Mouse (Mus musculus): ENCODE data around the gene Adamts8. TPM values are rescaled to one million over a fixed set of nuclear protein-coding genes. Genes with fewer than 3 reads are reported as not detected.
A peak's percentile ranks its signal among the peaks of the same experiment; 100 is the strongest.

Adamts8 gene
- polyA plus RNA-seq, 1 experiment from 2014 or later: 16.3 TPM

DNA sequence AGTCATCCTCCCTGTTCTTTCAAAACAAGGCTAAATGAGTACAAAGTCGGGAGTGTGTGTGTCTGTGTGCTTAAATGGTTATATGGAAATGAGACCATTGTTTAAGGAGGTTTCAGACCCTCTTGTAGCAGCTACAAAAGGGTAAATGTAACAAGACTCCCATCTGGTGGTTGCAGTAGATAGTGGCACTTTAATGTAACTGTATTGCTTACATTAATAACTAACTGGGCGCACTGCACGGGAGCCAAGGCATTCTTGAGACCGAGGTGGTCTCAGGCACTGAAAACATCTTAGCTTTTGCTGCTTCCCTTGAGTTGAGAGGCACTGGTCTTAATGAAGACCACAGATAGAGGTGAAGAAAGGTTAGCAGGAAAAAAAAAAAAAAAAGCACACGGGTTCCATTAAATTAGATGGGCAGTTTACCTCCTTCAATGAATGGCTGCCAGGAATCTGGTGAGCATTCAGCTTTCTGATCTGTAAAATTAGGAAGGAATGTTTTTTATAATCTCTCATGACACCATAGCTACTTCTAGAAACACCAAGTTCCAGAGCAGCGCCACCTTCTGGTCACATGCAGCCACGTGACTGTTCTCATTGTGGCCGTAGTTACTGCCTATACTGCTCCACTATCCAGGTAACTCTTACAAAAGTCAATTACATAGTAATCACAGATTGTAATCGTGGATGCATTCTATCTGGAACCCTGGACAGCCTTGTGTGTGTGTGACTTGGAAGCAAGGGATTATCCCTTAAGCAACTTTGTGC lies 5.5 kb upstream of the Adamts8 start:
- Histone ChIP-seq H3K9ac (ENCODE audit: low read length) (no peak overlapping the region), H3K4me1 (replicated peaks; ENCODE audit: control insufficient read depth, insufficient read depth, low read length) (no peaks in the 10 kb centered on the region), H3K4me3 (ENCODE audit: low read depth, low read length) (no peak overlapping the region), H3K9me3 (ENCODE audit: control insufficient read depth, low read length) (no peaks in the 10 kb centered on the region), H3K4me2 (ENCODE audit: low read length) (peak overlapping the region; percentile 23; the same call in 1 of the 2 replicates), H3K36me3 (ENCODE audit: control insufficient read depth, insufficient read depth, low read length) (no peaks in the 10 kb centered on the region), H3K27ac (ENCODE audit: low read depth) (no peak overlapping the region), H3K27me3 (replicated peaks; ENCODE audit: control insufficient read depth, insufficient read depth, low read length) (peaks cover 19% of the 10 kb centered on the region)
- DNase-seq (ENCODE audit: low spot score) (peak; percentile 69), ATAC-seq (replicated peaks; ENCODE audit: low FRiP score, low TSS enrichment, low read depth) (0 out of 2 replicates have a peak, but pooled peaks have one; percentile 30)
- 40% methylated on average over 9 of the region's 9 CpGs for WGBS

DNA sequence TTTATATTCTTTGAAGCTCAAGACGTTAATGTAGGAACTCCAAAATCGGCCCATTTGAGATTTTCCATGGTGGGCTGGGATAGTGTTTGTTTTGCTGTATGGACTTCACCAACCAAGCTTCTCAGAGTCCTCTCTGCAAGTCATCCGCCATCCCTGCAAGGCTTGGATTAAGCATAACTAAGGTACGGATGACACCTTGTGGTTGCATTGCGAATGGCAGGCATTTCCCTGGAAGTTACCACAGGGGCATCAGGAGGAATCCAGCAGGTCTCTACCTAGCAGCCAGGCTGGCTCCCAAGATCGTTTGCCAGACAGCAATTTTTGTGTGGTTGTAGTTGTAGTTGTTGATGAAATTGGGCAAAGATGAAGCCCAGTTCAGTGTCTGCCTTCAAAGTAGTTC lies 2.0 kb upstream of the Adamts8 start:
- DNase-seq (ENCODE audit: low spot score) (peak; percentile 99), ATAC-seq (replicated peaks; ENCODE audit: low FRiP score, low TSS enrichment, low read depth) (0 out of 2 replicates have a peak, but pooled peaks have one; percentile 29)
- H3K9me3 ChIP-seq (ENCODE audit: control insufficient read depth, low read length): no peaks in the 10 kb centered on the region
- no peaks in the 10 kb centered on the region for H3K4me1 ChIP-seq (replicated peaks; ENCODE audit: control insufficient read depth, insufficient read depth, low read length)
- peaks cover 42% of the 10 kb centered on the region for H3K27me3 ChIP-seq (replicated peaks; ENCODE audit: control insufficient read depth, insufficient read depth, low read length)
- H3K27ac ChIP-seq (ENCODE audit: low read depth): no peak overlapping the region
- no peaks in the 10 kb centered on the region for H3K36me3 ChIP-seq (ENCODE audit: control insufficient read depth, insufficient read depth, low read length)
- 4% methylated on average over 6 of the region's 6 CpGs for WGBS
- H3K4me2 ChIP-seq (ENCODE audit: low read length): no peak overlapping the region
- no peak overlapping the region for H3K9ac ChIP-seq (ENCODE audit: low read length)
- H3K4me3 ChIP-seq (ENCODE audit: low read depth, low read length): no peak overlapping the region

DNA sequence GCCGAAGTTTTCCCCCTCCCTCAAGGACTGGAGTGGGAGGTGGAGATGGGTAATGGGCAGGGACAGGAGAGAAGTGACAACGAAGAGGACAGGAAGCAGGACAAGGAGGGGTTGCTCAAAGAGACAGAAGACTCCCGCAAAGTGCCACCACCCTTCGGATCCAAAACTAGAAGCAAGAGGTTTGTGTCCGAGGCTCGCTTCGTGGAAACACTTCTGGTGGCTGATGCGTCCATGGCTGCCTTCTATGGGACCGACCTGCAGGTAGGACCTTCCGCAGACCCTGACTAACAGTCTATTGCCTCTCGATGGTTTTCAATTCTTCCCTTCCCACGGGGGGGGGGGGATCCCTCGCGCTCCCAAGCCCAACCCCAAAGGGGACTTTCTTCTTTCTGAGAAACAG lies 979 bp downstream of the Adamts8 start:
- DNase-seq (ENCODE audit: low spot score): peak; percentile 75
- peaks cover 48% of the 10 kb centered on the region for H3K27me3 ChIP-seq (replicated peaks; ENCODE audit: control insufficient read depth, insufficient read depth, low read length)
- H3K27ac ChIP-seq (ENCODE audit: low read depth): no peak overlapping the region
- ATAC-seq (replicated peaks; ENCODE audit: low FRiP score, low TSS enrichment, low read depth): 0 out of 2 replicates have a peak, but pooled peaks have one; percentile 10
- no peaks in the 10 kb centered on the region; the same call in 1 of the 2 replicates for H3K4me1 ChIP-seq (replicated peaks; ENCODE audit: control insufficient read depth, insufficient read depth, low read length)
- H3K9me3 ChIP-seq (ENCODE audit: control insufficient read depth, low read length): no peaks in the 10 kb centered on the region
- peak overlapping the region; percentile 88 for H3K4me2 ChIP-seq (ENCODE audit: low read length)
- H3K4me3 ChIP-seq (ENCODE audit: low read depth, low read length): peak overlapping the region; percentile 59
- WGBS: 0% methylated on average over 14 of the region's 14 CpGs
- H3K36me3 ChIP-seq (ENCODE audit: control insufficient read depth, insufficient read depth, low read length): no peaks in the 10 kb centered on the region
- peak overlapping the region; percentile 54 for H3K9ac ChIP-seq (ENCODE audit: low read length)

DNA sequence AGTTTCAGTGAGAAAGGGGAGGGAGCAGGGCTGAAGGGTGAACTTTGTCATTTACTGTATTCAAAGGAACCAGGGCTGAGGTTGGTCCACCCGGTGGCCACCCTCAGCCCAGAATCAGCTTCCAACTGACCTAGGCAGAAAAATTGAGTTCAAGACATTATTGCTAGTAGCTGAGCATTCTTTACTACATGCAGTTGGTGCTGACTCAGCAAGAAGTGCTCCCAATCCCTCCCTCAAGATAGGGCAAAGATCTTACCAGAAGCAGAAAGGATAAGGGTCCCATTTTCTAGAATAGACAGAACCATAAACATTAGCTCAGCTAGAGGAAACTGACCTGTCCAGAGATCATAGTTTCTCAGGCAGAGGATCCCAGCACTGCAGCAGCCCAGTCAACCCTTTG lies 1.9 kb downstream of the Adamts8 start:
- ATAC-seq (replicated peaks; ENCODE audit: low FRiP score, low TSS enrichment, low read depth) (no peak), DNase-seq (ENCODE audit: low spot score) (no peak)
- no peaks in the 10 kb centered on the region; the same call in 1 of the 2 replicates for H3K4me1 ChIP-seq (replicated peaks; ENCODE audit: control insufficient read depth, insufficient read depth, low read length)
- H3K27me3 ChIP-seq (replicated peaks; ENCODE audit: control insufficient read depth, insufficient read depth, low read length): peaks cover 45% of the 10 kb centered on the region
- WGBS: 30% methylated on average over 1 of the region's 1 CpGs
- no peak overlapping the region for H3K9ac ChIP-seq (ENCODE audit: low read length)
- peak overlapping the region; percentile 59 for H3K4me3 ChIP-seq (ENCODE audit: low read depth, low read length)
- no peaks in the 10 kb centered on the region for H3K36me3 ChIP-seq (ENCODE audit: control insufficient read depth, insufficient read depth, low read length)
- no peak overlapping the region for H3K27ac ChIP-seq (ENCODE audit: low read depth)
- H3K9me3 ChIP-seq (ENCODE audit: control insufficient read depth, low read length): no peaks in the 10 kb centered on the region
- H3K4me2 ChIP-seq (ENCODE audit: low read length): peak overlapping the region; percentile 88

DNA sequence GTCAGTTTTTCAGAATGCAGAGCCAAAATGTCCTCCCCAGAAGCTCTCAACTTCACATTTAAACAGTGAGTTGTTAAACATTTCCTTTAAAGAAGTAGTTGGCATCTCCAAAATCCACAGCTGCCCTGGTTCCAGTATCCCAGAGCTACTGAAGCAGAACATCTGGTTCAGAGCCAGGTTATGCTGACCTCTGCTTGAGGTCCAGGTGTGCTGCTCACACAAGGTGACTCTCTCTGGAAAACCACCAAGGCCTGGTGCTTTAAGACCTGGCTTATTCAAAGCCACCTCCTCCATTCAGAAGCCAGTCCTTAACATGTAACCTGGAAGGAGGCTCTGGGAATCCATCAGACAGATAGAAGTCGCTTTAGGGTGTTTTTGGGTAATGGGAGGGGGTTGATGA lies 2.9 kb downstream of the Adamts8 start:
- Histone ChIP-seq H3K36me3 (ENCODE audit: control insufficient read depth, insufficient read depth, low read length) (no peaks in the 10 kb centered on the region), H3K4me3 (ENCODE audit: low read depth, low read length) (peak overlapping the region; percentile 59; the same call in 1 of the 2 replicates), H3K4me1 (replicated peaks; ENCODE audit: control insufficient read depth, insufficient read depth, low read length) (no peaks in the 10 kb centered on the region; the same call in 1 of the 2 replicates), H3K4me2 (ENCODE audit: low read length) (peak overlapping the region; percentile 88), H3K27ac (ENCODE audit: low read depth) (no peak overlapping the region), H3K27me3 (replicated peaks; ENCODE audit: control insufficient read depth, insufficient read depth, low read length) (peaks cover 45% of the 10 kb centered on the region), H3K9me3 (ENCODE audit: control insufficient read depth, low read length) (no peaks in the 10 kb centered on the region), H3K9ac (ENCODE audit: low read length) (no peak overlapping the region)
- no peak for ATAC-seq (replicated peaks; ENCODE audit: low FRiP score, low TSS enrichment, low read depth)
- WGBS: 61% methylated on average over 1 of the region's 1 CpGs
- DNase-seq (ENCODE audit: low spot score): no peak

DNA sequence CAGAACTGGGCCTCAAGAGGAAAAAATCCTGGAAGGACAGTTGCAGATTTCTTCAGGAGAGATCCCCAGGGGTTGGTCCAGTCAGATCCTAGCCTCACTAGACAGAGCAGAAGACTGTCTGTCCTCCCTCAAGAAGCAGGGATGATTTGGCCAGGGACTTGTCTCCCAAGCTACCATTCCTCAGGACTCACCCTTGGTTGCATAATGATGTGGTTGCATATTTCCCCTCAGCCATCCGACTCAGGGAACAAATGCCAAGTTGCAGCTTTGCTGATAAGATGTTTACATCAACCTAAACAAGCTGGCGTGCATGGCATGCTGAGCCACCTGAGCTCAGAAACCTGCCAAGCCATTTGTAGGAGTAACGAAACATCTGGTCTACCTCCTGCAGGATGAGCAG lies 7.1 kb downstream of the Adamts8 start:
- Histone ChIP-seq H3K4me3 (ENCODE audit: low read depth, low read length) (no peak overlapping the region), H3K27me3 (replicated peaks; ENCODE audit: control insufficient read depth, insufficient read depth, low read length) (peaks cover 13% of the 10 kb centered on the region), H3K27ac (ENCODE audit: low read depth) (no peak overlapping the region), H3K36me3 (ENCODE audit: control insufficient read depth, insufficient read depth, low read length) (peaks cover 2% of the 10 kb centered on the region; the same call in 1 of the 2 replicates), H3K9ac (ENCODE audit: low read length) (no peak overlapping the region), H3K9me3 (ENCODE audit: control insufficient read depth, low read length) (no peaks in the 10 kb centered on the region), H3K4me2 (ENCODE audit: low read length) (no peak overlapping the region), H3K4me1 (replicated peaks; ENCODE audit: control insufficient read depth, insufficient read depth, low read length) (peaks cover 8% of the 10 kb centered on the region; the same call in 1 of the 2 replicates)
- DNase-seq (ENCODE audit: low spot score) (no peak), ATAC-seq (replicated peaks; ENCODE audit: low FRiP score, low TSS enrichment, low read depth) (no peak)
- 60% methylated on average over 3 of the region's 3 CpGs for WGBS

DNA sequence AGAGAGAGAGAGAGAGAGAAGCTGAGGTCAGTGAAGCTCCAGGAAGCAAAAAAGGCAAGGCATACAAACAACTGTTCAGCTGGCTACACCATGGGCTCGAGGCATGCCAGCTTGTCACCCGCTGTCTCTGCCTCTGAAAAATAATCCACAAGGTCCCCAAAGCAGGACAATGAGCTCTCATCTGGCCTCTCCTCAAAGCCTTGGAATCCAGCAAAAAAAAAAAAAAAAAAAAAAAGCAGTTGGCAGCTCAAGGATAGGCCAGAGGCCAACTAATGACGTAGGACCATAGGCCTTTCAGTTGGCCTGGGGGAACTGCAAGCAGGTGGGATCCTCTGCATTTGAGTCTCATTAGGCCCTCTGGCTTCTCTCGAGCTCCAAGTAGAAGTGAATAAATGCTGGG lies 7.6 kb downstream of the Adamts8 start:
- Histone ChIP-seq H3K27me3 (replicated peaks; ENCODE audit: control insufficient read depth, insufficient read depth, low read length) (peaks cover 8% of the 10 kb centered on the region; the same call in 1 of the 2 replicates), H3K4me3 (ENCODE audit: low read depth, low read length) (no peak overlapping the region), H3K4me2 (ENCODE audit: low read length) (no peak overlapping the region), H3K9ac (ENCODE audit: low read length) (no peak overlapping the region), H3K36me3 (ENCODE audit: control insufficient read depth, insufficient read depth, low read length) (peaks cover 4% of the 10 kb centered on the region), H3K27ac (ENCODE audit: low read depth) (peak overlapping the region; percentile 59), H3K4me1 (replicated peaks; ENCODE audit: control insufficient read depth, insufficient read depth, low read length) (peaks cover 8% of the 10 kb centered on the region; the same call in 1 of the 2 replicates), H3K9me3 (ENCODE audit: control insufficient read depth, low read length) (no peaks in the 10 kb centered on the region)
- no peak for ATAC-seq (replicated peaks; ENCODE audit: low FRiP score, low TSS enrichment, low read depth)
- no peak for DNase-seq (ENCODE audit: low spot score)
- WGBS: 86% methylated on average over 4 of the region's 4 CpGs

DNA sequence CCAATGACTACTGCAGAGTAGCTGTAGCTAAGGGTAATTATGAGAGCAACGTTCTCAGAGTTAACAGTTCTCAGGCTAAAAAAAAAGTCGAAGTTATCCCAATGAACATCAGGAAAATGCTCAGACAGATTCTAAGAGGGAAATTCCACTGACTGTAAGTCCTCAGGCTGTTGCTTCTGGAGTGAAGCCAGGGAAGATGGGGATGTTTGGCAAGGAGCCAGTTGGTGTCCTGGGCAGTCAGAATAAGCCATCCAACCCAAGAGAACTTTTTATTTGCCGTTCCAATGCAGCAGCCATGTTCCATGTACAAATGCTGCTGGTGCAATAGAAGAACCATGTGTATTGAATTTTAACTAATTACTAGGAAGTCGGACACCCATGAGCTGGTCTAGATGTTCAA lies 8.2 kb downstream of the Adamts8 start:
- Histone ChIP-seq H3K27me3 (replicated peaks; ENCODE audit: control insufficient read depth, insufficient read depth, low read length) (peaks cover 3% of the 10 kb centered on the region; the same call in 1 of the 2 replicates), H3K4me2 (ENCODE audit: low read length) (no peak overlapping the region), H3K27ac (ENCODE audit: low read depth) (no peak overlapping the region), H3K9ac (ENCODE audit: low read length) (no peak overlapping the region), H3K4me1 (replicated peaks; ENCODE audit: control insufficient read depth, insufficient read depth, low read length) (peaks cover 8% of the 10 kb centered on the region; the same call in 1 of the 2 replicates), H3K4me3 (ENCODE audit: low read depth, low read length) (no peak overlapping the region), H3K36me3 (ENCODE audit: control insufficient read depth, insufficient read depth, low read length) (peaks cover 4% of the 10 kb centered on the region), H3K9me3 (ENCODE audit: control insufficient read depth, low read length) (no peaks in the 10 kb centered on the region)
- DNase-seq (ENCODE audit: low spot score) (peak; percentile 65), ATAC-seq (replicated peaks; ENCODE audit: low FRiP score, low TSS enrichment, low read depth) (no peak)
- 38% methylated on average over 4 of the region's 4 CpGs for whole genome bisulfite sequencing

Data from intestine, embryonic 14.5 days (tissue).